Mouse (Mus musculus) induced T-regulatory cell, adult 2 months (primary cell): ENCODE data around the gene Plcb2.

Experiments used
- DNase-seq: peaks from one replicate; pipeline ENCODE4 v3.0.0-alpha.2; 2012; ENCODE audit warnings: low read depth

The Plcb2 gene

DNA sequence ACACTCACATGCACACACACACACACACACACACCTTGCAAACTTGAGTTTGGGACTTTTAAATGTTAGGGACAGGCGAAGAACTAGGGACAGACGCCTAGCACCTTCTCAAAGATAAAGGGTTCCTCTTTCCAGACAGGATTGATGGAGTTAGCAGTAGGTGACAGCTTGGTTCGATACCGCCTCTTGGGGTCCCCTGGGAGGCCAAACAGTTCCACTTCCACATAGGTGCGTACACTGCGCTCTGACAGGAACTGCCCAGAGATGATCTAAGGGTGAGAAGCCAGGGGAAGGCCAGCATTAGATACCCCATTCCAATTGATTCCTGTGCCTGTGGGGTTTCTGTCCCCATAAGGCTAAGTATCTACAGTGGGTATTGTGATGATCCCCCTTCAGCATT lies 14.6 kb downstream of the Plcb2 start:
- DNase-seq = no peak

DNA sequence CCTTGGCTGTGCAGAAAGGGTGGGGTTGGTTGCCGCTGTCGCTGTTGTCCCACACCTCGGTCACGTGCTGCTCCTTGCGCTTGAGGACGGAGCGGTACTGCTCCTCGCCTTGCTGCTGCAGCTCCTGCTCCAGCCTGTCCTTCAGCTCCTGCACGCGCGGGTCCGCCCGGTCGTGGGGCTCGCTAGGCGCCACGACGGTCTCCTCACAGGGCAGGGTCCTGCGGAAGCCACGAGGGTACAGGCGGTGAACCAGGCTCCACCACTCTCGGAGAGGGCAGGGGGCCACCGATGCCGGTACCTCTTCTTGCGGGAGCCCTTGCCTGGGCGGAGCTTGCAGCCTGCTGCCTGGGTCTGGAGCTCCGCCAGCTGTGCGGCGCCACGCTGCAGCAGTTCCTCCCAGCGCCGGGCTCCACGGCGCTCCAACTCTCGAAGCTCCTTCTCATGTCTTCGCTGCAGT lies 17.2 kb downstream of the Plcb2 start:
- DNase-seq = no peak

DNA sequence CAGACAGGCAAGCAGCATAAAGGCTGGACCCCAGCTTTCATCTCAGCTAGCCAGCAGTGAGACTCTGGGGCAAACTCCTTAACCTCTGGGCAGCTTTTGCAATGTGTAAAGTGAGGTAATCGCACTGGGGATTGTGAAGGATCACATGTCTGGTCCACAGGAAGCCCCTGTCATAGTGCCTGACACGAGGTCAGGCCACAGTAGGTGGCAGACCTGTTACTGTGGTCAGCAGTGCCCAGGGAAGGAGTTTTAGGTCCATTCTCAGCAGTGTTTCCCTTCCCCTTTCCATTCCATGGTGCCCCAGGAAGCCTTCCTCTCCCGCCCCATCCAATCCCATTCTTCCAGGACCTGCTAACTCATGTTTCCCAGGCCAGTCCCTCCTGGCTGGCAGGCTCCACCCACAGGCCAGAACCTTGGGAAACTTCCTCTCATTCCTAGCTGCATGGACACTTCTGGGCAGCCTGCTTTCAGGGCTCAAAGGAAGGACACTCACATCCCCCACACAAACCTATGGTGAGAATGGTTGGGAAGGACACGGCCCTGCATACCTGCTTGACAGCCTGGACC lies 18.5 kb downstream of the Plcb2 start:
- DNase-seq = no peak

DNA sequence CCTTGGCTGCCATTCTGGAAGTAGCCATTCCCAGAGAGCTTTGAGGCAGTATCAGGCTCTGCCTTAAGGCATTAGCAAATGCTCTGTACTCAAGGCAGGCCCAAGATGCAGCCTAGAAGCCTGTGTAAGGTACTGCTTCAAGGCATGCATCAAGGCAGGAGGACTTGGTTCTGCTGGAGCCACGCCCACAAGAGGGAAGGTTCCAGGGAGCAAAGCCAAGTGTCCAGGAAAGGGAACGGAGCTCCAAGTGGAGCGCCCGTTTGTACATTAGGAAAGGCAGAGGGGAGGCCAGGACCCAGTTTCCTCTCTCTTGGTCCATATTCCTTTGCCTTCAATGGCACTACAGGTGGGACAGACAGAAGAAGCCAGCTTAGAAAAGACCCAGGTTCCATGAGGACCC lies 19.8 kb downstream of the Plcb2 start:
- DNase-seq = no peak

DNA sequence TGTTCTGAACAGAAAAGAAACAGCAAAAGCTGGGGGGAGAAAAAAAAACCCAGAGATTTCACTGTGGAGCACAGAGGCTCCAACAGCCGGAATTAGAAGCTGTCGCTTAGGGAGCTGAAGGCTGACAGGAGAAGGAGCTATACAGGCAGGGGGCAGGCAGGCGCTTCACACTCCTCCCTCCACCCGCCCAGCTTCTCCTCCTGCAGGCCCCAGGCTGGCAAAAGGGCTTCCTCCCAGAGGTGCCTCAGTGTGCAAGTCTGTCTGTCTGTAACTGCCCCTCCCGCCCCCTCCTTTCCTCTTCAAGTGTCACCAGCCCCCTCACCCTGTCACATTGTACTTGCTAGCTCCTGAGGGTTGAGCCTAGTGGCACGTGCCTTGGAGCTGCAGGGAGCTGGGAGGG lies 21.8 kb downstream of the Plcb2 start:
- no peak for DNase-seq

DNA sequence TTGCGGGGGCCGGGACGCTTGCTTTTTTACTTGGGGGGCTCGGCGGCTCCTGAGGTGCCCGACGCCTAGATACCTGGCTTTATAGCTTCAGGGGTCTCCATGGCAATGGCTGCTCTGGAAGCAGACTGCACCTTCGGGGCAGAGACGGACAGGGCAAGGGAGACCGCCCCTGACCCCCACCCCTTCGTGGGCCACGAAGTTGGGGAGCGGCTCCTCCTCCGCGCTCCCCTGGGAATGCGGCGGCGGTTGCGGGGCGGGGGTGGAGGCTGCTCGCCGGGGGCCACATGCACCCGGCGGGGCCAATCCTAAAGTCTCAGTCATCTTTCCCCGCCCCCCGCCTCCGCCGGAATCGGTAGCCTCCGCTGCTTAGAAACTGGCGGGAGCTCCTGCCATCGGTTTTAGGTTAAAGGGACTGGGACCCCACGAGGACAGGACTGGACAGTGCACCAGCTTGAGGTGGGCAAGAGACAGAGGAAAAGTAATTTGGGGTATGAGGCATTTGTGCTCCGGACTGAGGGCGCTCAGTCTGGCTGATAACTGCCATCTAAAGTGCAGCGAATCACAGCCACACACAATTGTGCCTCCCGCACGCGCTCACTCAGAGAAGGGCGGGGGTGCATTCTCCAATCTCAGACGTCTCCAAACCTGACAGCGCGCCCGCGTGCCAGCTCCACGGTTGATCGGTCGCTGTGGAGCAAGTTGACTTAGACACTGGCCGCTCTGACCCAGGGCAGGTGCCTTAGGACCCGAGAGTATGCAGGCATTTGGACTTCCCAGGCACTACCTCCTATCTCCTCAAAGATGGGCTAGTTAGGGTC lies 24.1 kb downstream of the Plcb2 start, which contains the start of gene Ankrd63:
Gene Ankrd63 (minus strand): TSS at position 51 of the 818 bp plus-strand sequence.
- peak; percentile 46 for DNase-seq

DNA sequence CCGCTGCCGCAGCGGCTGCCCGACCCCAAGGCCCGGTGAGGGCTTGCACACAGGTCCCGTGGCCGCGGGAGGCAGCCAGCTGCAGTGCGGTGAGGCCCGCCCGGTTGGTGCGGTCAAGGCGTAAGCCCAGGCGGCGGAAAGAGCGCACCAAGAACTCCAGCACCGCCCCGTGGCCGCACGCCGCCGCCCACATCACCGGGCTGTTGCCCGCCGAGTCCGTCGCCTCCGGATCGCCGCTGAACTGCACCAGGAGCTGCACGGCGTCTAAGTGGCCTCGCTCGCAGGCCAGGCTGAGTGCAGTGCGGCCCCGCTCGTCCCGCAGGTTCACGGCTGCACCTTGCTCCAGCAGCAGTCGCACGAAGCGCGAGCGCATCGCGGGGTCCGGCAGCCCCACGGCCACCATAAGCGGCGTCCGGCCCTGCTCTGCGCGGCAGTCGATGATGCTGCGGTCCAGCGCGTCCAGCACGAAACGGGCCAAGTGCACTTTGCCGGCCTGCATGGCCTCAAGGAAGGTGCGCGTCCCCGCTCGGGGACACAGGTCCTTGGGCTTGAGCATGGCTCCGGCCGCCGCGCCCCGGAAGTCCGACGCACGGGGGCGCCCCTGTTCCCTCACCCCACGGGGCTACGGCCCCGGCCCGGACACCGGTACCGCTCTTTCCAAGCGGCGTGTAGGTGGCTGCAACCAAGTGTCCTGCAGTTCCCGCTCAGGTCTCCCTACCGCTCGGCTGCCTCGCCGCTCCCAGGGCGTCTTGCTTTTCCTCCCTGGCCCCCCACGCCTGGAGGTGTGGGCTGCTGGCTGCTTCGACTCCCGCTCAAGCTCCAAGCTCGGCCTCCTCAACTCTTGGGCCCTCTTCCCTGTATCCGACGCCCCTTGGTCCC lies 25.1 kb downstream of the Plcb2 start:
- peak; percentile 40 for DNase-seq

DNA sequence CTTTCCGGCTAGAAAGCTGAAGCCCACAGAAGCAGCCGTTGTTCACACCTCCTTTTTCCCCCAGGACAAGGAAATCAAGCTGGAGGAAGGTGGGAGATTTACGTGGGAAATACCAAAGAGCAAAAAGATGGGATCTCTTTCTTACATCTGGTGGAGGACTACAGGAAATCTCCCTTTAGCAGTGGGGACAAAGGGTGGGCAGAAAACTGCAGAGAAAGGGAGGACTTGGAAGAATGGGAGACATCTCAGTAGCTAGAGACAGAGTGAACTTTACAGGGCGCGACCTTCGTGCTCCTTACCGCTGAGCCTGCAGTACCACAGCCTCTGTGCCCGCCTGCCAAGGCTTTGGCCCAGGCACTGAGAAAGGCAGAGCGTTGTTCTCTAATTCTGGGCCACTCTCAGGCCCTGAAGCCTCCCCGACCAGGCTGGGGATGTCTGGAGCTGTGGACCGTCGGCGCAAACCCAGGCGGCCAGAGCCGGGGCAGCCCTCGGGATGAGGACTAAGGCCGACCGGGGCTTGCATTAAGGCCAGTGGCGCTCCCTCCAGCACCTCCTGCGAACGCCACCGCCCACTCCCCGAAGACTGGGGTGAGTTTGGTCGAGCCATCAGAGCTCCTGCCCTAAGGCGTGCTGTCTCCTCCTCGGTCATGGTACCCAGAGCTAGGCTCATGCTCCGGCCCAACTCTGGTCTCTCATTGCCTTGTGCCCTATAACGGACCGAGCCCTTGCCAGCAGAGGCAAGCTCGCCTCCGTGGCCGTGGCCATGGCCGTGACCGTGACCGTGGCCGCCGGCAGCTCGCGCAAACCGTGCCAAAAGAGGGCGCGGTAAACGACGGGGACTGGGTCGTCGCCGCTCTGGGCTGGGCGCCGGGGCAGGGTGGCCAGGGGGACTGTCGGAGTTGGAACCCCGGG lies 26.0 kb downstream of the Plcb2 start:
- DNase-seq = peak; percentile 18

DNA sequence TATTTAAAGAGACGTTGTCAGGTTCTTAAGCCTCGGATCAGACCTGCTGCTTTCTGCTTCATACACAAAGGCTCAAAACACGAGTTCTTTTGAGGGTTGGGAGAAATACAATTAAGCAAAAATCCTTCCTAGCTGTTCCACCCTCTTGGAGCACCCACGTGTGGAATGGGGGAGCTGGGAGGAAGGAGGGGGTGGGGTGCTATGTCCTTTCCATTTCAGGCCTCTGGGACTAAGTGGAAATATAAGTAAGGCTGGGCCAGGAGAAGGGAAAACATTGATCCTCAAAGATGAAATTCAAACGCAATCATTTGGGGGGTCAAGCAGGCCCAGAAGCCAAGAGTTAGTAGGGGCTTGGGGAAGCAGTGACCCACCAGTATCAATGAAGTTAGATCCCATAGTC lies 27.1 kb downstream of the Plcb2 start:
- no peak for DNase-seq

DNA sequence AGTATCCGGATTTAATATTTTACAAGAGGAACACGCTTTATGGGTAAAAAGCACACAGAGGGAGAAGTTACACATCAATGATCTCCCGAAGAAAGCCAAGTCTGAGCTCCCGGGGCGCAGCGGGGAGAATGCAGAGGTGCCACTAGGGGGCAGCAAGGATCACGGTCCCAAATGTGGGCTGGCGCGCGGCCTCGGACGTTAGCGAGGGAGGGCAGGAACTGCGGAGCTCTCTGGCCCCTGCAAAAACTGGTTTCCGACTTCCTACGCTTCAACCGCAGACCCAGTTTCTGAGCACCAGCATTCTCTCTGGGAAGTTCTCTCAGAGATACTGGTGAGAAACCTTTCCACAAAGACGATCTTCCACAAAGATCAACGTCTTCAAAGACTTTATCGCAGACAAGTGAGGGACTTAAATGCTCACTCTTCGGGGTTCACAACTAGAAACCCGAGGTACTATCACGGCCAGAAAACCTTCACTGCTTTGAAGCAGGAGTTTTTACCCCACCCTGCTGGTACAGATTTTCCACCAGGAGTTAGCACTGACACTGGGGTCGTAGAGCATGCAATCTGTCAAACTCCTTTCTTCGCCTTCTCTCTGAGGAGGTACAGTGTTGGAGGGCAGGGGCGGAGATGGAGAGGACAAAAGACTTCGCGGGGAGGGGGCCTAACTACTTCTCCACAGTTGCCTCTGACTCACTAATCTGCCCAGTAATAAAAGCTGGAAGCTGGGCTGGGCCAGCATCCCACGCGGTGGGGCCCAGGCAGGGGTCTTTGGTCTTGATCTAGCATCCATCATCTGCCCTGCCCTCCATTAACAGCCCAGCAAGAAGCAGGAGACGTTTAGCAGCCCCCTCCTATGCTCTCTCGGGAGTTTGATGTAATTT lies 27.8 kb downstream of the Plcb2 start:
- peak; percentile 84 for DNase-seq

DNA sequence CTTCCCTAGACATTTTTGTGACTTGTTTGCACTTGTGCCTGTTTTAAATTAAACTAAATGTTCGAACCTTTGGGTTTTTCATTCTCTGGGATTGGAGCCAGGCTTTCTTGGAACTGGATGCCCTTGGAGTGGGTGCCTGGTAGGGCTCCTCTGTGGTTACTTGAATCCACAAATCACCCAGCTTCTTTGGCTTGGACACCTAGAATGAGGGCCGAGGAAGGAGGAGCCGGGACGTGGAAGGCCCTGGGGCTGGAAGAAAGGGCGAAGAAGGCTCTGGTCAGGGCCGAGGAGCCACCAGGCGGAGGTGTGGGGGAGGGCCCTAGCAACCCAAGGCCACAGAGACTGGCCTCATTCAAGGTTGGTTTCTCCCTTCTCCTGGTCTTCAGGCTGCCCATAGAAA lies 30.3 kb downstream of the Plcb2 start:
- no peak for DNase-seq

DNA sequence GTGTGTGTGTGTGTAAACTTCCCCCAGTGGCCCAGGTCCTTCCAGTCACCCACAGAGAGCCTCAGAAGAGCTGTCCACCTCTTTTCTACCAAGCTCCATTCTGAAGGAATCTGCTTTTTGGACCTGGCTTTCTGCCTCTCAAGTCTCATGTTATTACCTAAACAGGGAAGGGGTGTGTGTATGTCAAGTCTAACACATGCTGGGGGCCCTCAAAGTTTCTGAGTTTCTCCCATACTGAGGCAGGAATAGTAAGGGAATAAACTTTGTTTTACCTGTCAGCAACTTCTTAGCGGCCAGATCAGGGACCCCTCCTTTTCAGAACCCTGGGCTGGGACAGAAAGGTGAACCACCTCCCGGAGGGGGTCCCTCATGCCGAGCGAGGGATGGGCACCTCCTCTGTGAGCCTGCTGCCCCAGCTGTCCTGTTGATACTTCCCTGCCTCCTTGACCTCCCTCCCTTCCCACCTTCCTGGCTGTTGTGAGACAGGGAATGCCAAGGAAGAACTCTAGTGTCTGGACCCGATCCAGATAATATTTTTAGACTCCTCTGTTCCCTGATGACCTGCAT lies 30.8 kb downstream of the Plcb2 start:
- no peak for DNase-seq

DNA sequence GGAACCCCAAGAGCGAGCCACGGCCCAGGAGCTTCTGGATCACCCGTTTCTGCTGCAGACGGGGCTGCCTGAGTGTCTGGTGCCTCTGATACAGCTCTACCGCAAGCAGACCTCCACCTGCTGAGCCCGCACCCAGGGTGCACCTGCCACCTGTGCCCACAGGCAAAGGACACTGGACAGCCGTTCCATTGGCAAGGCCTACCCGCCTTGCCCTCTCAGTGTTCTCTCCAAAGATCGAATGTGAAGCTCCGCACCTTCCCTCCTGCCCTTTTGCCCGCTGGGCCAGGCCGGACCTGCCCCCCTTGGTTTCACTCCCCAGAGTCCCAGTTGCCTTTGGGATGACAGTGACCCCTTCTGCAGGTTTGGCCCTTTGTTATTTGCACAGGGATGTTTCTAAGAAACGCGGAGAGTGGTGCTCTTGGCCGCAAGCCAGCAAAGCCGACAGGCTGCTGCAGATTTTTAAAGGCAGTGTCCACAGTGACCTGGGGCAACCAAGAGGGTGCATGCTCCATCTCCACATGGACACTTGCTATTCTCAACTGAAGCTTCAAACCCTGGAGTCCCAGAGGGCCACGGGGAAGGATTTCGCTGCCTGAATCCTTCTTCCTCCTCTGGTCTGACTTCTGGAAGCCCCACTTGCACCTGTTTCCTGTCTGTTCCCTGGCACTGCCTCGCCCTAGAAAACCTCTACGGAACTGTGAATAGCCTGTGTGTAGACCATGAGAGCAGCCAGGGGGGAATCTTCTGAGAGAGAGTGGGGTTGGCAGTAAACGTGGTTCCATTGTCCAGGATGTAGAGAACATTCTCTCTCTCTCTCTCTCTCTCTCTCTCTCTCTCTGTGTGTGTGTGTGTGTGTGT lies 31.6 kb downstream of the Plcb2 start:
- DNase-seq = peak; percentile 25

DNA sequence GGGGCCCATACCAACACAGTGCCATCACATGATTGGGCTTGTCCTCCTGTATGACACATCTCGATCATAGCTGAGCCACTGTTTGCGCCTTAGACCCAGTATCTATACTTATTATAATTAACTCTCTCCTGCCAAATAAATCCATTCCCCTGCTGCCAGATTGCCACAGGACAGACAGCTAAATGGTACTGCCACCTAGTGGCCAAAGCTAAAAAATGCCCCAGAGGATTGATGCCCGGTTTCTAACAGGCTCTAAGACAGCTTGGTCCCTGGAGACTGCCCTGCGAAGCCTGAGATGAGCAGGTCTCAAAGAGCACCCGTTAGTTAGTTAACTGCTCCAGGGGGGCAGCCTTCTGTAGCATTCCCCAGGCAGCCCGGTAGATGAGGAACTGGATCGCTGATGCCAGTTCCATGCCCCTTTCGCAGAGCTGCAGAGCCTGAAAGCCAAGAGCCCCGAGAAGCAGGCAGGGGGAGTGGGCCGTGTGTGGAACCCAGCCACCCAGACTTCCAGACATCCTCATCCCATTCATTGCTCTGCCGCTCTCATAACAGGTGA lies 32.5 kb downstream of the Plcb2 start:
- peak; percentile 85 for DNase-seq

DNA sequence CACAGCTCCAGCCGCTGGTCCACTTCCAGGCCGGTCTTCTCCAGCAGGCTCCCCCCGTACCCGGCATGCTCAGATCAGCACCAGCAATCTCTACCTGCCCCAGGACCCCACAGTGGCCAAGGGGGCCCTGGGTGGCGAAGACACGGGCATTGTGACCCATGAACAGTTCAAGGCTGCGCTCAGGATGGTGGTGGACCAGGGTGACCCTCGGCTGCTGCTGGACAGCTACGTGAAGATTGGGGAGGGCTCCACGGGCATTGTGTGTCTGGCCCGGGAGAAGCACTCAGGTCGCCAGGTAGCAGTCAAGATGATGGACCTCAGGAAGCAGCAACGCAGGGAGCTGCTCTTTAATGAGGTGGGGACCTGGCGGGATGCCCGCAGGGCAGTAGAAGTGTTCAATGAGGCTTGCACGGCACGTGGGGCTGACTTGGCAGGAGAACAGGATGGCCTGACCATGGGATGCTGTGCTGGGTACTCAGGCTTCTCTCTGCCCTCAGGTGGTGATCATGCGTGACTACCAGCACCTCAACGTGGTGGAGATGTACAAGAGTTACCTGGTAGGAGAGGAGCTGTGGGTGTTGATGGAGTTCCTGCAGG lies 34.8 kb downstream of the Plcb2 start:
- DNase-seq = no peak

DNA sequence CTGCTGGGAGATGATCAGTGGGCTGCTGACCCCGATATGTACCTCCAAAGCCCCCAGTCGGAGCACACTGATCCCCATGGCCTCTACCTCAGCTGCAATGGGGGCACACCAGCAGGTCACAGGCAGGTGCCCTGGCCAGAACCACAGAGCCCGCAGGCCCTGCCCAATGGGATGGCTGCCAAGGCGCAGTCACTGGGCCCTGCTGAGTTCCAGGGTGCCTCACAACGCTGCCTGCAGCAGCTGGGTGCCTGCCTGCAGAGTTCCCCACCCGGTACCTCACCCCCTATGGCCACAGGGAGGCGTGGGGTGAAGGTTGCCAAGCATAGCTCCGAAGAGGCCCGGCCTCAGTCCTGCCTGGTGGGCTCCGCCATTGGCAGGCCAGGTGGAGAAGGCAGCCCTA lies 38.4 kb downstream of the Plcb2 start:
- DNase-seq = no peak

DNA sequence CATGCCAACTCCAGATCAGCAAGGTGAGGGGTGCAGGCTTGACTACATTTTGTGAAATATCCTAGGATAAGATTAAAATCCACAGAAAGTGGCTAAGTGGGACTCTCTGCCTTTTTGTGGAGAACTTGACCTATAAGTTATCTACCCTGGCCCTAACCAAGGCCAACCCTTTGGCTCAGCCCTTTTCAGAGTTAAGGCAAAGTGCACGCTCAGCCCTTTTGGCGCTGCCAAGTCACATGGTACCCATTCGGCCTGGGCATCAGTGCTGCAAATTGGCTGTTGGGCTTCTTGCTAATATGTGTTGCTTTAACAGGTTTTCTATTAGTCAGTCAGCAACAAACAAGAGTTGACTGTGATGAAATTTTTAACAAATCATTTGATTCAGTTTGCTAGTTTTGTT lies 40.4 kb downstream of the Plcb2 start:
- DNase-seq = no peak

DNA sequence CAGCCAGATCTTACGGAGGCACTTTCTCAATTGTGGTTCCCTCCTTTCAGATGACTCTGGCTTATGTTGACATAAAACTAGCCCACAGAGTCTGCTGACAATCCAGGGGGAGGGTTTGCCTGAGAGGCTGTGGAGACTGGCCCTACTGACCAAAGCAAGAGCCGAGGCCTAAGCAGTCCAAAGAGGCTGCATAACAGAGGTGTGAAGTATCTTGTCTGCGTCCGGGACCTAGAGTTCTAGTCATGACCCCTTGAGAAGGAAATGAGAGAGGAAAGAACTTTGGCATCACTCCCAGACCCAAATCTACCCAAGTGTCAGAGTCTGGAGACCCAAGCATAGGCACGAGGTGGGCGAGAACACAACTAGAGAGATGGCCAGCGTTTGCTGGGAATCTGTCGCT lies 41.5 kb downstream of the Plcb2 start:
- no peak for DNase-seq

DNA sequence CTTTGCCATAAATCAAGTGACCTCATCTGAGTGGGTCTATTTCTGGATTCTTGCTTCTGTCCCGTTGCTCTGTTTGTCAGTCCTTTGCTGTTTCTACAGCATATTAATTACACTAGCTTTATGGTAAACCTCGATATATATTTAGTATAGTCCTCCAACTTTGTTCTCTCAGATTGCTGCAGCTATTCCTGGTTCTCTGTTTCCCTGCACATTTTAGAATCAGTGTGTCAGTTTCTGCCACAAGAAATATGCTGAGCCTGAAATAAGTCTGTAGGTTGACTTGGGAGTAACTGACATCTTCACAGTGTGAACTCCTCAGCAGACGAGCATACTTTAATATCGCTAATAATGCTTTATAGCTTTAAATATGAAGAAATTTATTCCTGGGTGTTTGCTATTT lies 43.1 kb downstream of the Plcb2 start:
- DNase-seq = no peak
